ENCODE assay signal across 10 mouse cellular contexts in genomic region chrY:90740013-90740561, GRCm38 (mm10). TPM values are rescaled to one million over a fixed set of nuclear protein-coding genes. Genes with fewer than 3 reads are reported as not detected.
DNase-seq lines count a peak whose midpoint lies in the region; ATAC-seq and TF ChIP-seq lines count a peak whose summit lies in the region.
"Had no signal": no experiment of that assay in that cellular context is flagged by ENCODE, and none has a peak within 500 bp of the region (broad histone marks: within the 10 kb centered on the region; RNA-seq: fewer than 3 reads in every experiment).

No protein-coding gene starts in this region.

- peaks cover 39% of the 10 kb centered on the region for H3K36me3 ChIP-seq in neural tube, embryonic 15.5 days
- peaks cover 34% of the 10 kb centered on the region for H3K36me3 ChIP-seq in embryonic facial prominence, embryonic 11.5 days (replicated peaks; ENCODE audit: control insufficient read depth, insufficient read depth, low read depth, low read length)
- peaks cover 42% of the 10 kb centered on the region for H3K36me3 ChIP-seq in hindbrain, embryonic 12.5 days
- H3K36me3 ChIP-seq in lung, embryonic 15.5 days = peaks cover 47% of the 10 kb centered on the region
- peaks cover 15% of the 10 kb centered on the region for H3K36me3 ChIP-seq in spleen, adult 2 months (ENCODE audit: control insufficient read depth, insufficient read depth, low read length)

- no peak for ATAC-seq in neural tube, embryonic 15.5 days (ENCODE audit: low FRiP score)
- ATAC-seq in embryonic facial prominence, embryonic 11.5 days (replicated peaks; ENCODE audit: insufficient number of reproducible peaks, low FRiP score, low TSS enrichment, low read depth) = no peak
- ATAC-seq in hindbrain, embryonic 12.5 days (ENCODE audit: low FRiP score) = peak; percentile 3; the same call in 1 of the 2 replicates
- ATAC-seq in lung, embryonic 15.5 days (ENCODE audit: borderline replicate concordance, extremely low read depth, low FRiP score, low TSS enrichment) = peak; percentile 2; the same call in 1 of the 2 replicates

- DNase-seq in adrenal gland, adult (ENCODE audit: inconsistent age in 2 of 2, low spot score in 1 of 2) = peak; percentile 69 to 70
- no peak for DNase-seq in adrenal gland, postnatal 36 days
- DNase-seq in neural tube, embryonic 10.5 days (ENCODE audit: extremely low spot score, low spot score) = peak; percentile 67
- peak; percentile 68 for DNase-seq in embryonic facial prominence, embryonic 11.5 days (ENCODE audit: low spot score)
- DNase-seq in spleen, adult 2 months (ENCODE audit: low read depth in 1 of 2, low spot score in 2 of 2) = peak; percentile 67 to 82

- no peak for TF ChIP-seq POLR2A in spleen, adult 2 months (IDR thresholded peaks at IDR 0.05; ENCODE audit: low read depth, low read length)

- no peak for TF ChIP-seq CTCF in spleen, adult 2 months (IDR thresholded peaks at IDR 0.05; ENCODE audit: extremely low read depth, insufficient read depth, insufficient read length, insufficient replicate concordance)

- H3K27me3 ChIP-seq in neural tube, embryonic 15.5 days (replicated peaks) = no peaks in the 10 kb centered on the region
- no peaks in the 10 kb centered on the region for H3K27me3 ChIP-seq in embryonic facial prominence, embryonic 11.5 days (ENCODE audit: control insufficient read depth, insufficient read depth, low read length)
- no peaks in the 10 kb centered on the region for H3K27me3 ChIP-seq in hindbrain, embryonic 12.5 days
- no peaks in the 10 kb centered on the region for H3K27me3 ChIP-seq in lung, embryonic 15.5 days
- H3K27me3 ChIP-seq in spleen, adult 2 months (ENCODE audit: control insufficient read depth, insufficient read depth, low read length) = no peaks in the 10 kb centered on the region

- no peak overlapping the region for H3K9ac ChIP-seq in neural tube, embryonic 15.5 days (replicated peaks)
- H3K9ac ChIP-seq in embryonic facial prominence, embryonic 11.5 days (replicated peaks; ENCODE audit: low read length) = no peak overlapping the region
- H3K9ac ChIP-seq in hindbrain, embryonic 12.5 days = no peak overlapping the region
- H3K9ac ChIP-seq in lung, embryonic 15.5 days = no peak overlapping the region

- H3K4me2 ChIP-seq in neural tube, embryonic 15.5 days = no peak overlapping the region
- no peak overlapping the region for H3K4me2 ChIP-seq in embryonic facial prominence, embryonic 11.5 days (ENCODE audit: low read depth, low read length)
- no peak overlapping the region for H3K4me2 ChIP-seq in hindbrain, embryonic 12.5 days (replicated peaks)
- H3K4me2 ChIP-seq in lung, embryonic 15.5 days = no peak overlapping the region

- WGBS in neural tube, embryonic 15.5 days = 52% methylated on average over 14 of the region's 14 CpGs
- WGBS in embryonic facial prominence, embryonic 11.5 days = 47% methylated on average over 14 of the region's 14 CpGs
- 51% methylated on average over 14 of the region's 14 CpGs for WGBS in hindbrain, embryonic 12.5 days
- 45% methylated on average over 14 of the region's 14 CpGs for WGBS in lung, embryonic 15.5 days
- WGBS in spleen, adult 2 months = 60% methylated on average over 14 of the region's 14 CpGs

- peaks cover 43% of the 10 kb centered on the region for H3K9me3 ChIP-seq in neural tube, embryonic 15.5 days (replicated peaks)
- H3K9me3 ChIP-seq in embryonic facial prominence, embryonic 11.5 days (replicated peaks; ENCODE audit: control insufficient read depth, low read length) = peaks cover 38% of the 10 kb centered on the region
- H3K9me3 ChIP-seq in hindbrain, embryonic 12.5 days (replicated peaks) = peaks cover 51% of the 10 kb centered on the region
- peaks cover 40% of the 10 kb centered on the region for H3K9me3 ChIP-seq in lung, embryonic 15.5 days

- H3K4me1 ChIP-seq in neural tube, embryonic 15.5 days = no peaks in the 10 kb centered on the region
- 0 out of 2 replicates have a peak, but pooled peaks cover 2% of the 10 kb centered on the region for H3K4me1 ChIP-seq in embryonic facial prominence, embryonic 11.5 days (ENCODE audit: control insufficient read depth, insufficient read depth, low read length)
- no peaks in the 10 kb centered on the region for H3K4me1 ChIP-seq in hindbrain, embryonic 12.5 days
- H3K4me1 ChIP-seq in lung, embryonic 15.5 days = no peaks in the 10 kb centered on the region
- peaks cover 2% of the 10 kb centered on the region; the same call in 1 of the 2 replicates for H3K4me1 ChIP-seq in spleen, adult 2 months (ENCODE audit: control insufficient read depth, insufficient read depth, insufficient read length)

- no peak overlapping the region for H3K4me3 ChIP-seq in neural tube, embryonic 15.5 days (replicated peaks)
- H3K4me3 ChIP-seq in embryonic facial prominence, embryonic 11.5 days (ENCODE audit: low read depth, low read length) = no peak overlapping the region
- H3K4me3 ChIP-seq in hindbrain, embryonic 12.5 days = no peak overlapping the region
- H3K4me3 ChIP-seq in lung, embryonic 15.5 days = no peak overlapping the region
- no peak overlapping the region for H3K4me3 ChIP-seq in spleen, adult 2 months (ENCODE audit: extremely low read depth, insufficient read depth, insufficient read length)

- H3K27ac ChIP-seq in neural tube, embryonic 15.5 days (replicated peaks) = no peak overlapping the region
- H3K27ac ChIP-seq in embryonic facial prominence, embryonic 11.5 days (replicated peaks; ENCODE audit: low read depth, low read length) = no peak overlapping the region
- H3K27ac ChIP-seq in hindbrain, embryonic 12.5 days = no peak overlapping the region
- H3K27ac ChIP-seq in lung, embryonic 15.5 days = no peak overlapping the region
- no peak overlapping the region for H3K27ac ChIP-seq in spleen, adult 2 months (ENCODE audit: insufficient read depth, low read length)

RNA-seq across cellular contexts. Expression of gene Gm21860, which starts 14.5 kb away (rescaled TPM):
- not detected for total RNA-seq in adrenal gland, postnatal 36 days (2021)
- not detected in 2 replicates for polyA plus RNA-seq in neural tube, embryonic 15.5 days (2015; fragmentation: Nextera tagmentation; extraction: Ambion mirVana)
- polyA plus RNA-seq in embryonic facial prominence, embryonic 11.5 days (2014; fragmentation: Nextera tagmentation; extraction: Ambion mirVana) = not detected in 2 replicates
- polyA plus RNA-seq in hindbrain, embryonic 12.5 days (2016; fragmentation: Nextera tagmentation; extraction: Ambion mirVana) = not detected in 2 replicates
- polyA plus RNA-seq in lung, embryonic 15.5 days (2015; fragmentation: Nextera tagmentation; extraction: Ambion mirVana) = not detected in 2 replicates
- not detected in 2 replicates for polyA plus RNA-seq in spleen, adult 2 months (2012; rRNA removed)
- total RNA-seq: heart, postnatal 14 days had no signal
- polyA plus RNA-seq: C2C12 had no signal

RNA-seq across cellular contexts. Expression of gene Gm47283, which starts 44.5 kb away (rescaled TPM):
- not detected for total RNA-seq in adrenal gland, postnatal 36 days (2021)
- polyA plus RNA-seq in neural tube, embryonic 15.5 days (2015; fragmentation: Nextera tagmentation; extraction: Ambion mirVana) = not detected in 2 replicates
- polyA plus RNA-seq in embryonic facial prominence, embryonic 11.5 days (2014; fragmentation: Nextera tagmentation; extraction: Ambion mirVana) = not detected in 2 replicates
- not detected in 2 replicates for polyA plus RNA-seq in hindbrain, embryonic 12.5 days (2016; fragmentation: Nextera tagmentation; extraction: Ambion mirVana)
- polyA plus RNA-seq in lung, embryonic 15.5 days (2015; fragmentation: Nextera tagmentation; extraction: Ambion mirVana) = not detected in 2 replicates
- not detected in 2 replicates for polyA plus RNA-seq in spleen, adult 2 months (2012; rRNA removed)
- total RNA-seq: heart, postnatal 14 days had no signal
- polyA plus RNA-seq: C2C12 had no signal

Comparison
In these comparisons a context has a peak if more than half of its experiments do, and no peak if none do; other contexts are left out.
1. DNase-seq: peak in adrenal gland, adult (2 of 2), neural tube, embryonic 10.5 days (single experiment), embryonic facial prominence, embryonic 11.5 days (single experiment) and spleen, adult 2 months (2 of 2); none in adrenal gland, postnatal 36 days (0 of 2).
2. ATAC-seq: peak in hindbrain, embryonic 12.5 days (single experiment) and lung, embryonic 15.5 days (single experiment); none in neural tube, embryonic 15.5 days (single experiment) and embryonic facial prominence, embryonic 11.5 days (single experiment).